Comparison of ENCODE assay signal across 8 mouse cellular contexts in genomic region chr4:97779003-97779930, GRCm38 (mm10). TPM values are rescaled to one million over a fixed set of nuclear protein-coding genes. Genes with fewer than 3 reads are reported as not detected.
DNase-seq lines count a peak whose midpoint lies in the region; ATAC-seq lines count a peak whose summit lies in the region.

No protein-coding gene starts in this region.

- peaks cover 15% of the 10 kb centered on the region for H3K36me3 ChIP-seq in hindbrain, embryonic 10.5 days
- peaks cover 5% of the 10 kb centered on the region; the same call in 1 of the 2 replicates for H3K36me3 ChIP-seq in midbrain, embryonic 11.5 days (ENCODE audit: control insufficient read depth, insufficient read depth, low read length)

- ATAC-seq in midbrain, embryonic 11.5 days (ENCODE audit: low FRiP score) = no peak

- H3K4me1 ChIP-seq in hindbrain, embryonic 10.5 days (replicated peaks) = peaks cover 43% of the 10 kb centered on the region
- 0 out of 2 replicates have a peak, but pooled peaks cover 5% of the 10 kb centered on the region for H3K4me1 ChIP-seq in midbrain, embryonic 11.5 days (ENCODE audit: control insufficient read depth, insufficient read depth, low read length)

- H3K9me3 ChIP-seq in hindbrain, embryonic 10.5 days = no peaks in the 10 kb centered on the region
- 0 out of 2 replicates have a peak, but pooled peaks cover 2% of the 10 kb centered on the region for H3K9me3 ChIP-seq in midbrain, embryonic 11.5 days (ENCODE audit: control insufficient read depth, low read length)

- H3K9ac ChIP-seq in midbrain, embryonic 11.5 days (ENCODE audit: low read length) = peak overlapping the region; percentile 92

- peak overlapping the region; percentile 75 for H3K4me2 ChIP-seq in midbrain, embryonic 11.5 days

- peak overlapping the region; percentile 85 for H3K4me3 ChIP-seq in hindbrain, embryonic 10.5 days
- H3K4me3 ChIP-seq in midbrain, embryonic 11.5 days (ENCODE audit: low read depth, low read length) = peak overlapping the region; percentile 78

- peak; percentile 89 for DNase-seq in heart, adult 11 months
- DNase-seq in heart, postnatal 25 days (ENCODE audit: low spot score) = no peak
- DNase-seq in brain, adult 2 months (ENCODE audit: low read depth, low spot score) = peak; percentile 40
- DNase-seq in hindbrain, embryonic 10.5 days (ENCODE audit: low spot score) = peak; percentile 26
- DNase-seq in midbrain, embryonic 11.5 days (ENCODE audit: low spot score, missing footprints) = peak; percentile 94
- DNase-seq in right cerebral cortex, postnatal 4 days = no peak
- no peak for DNase-seq in gastrocnemius, postnatal 4 days (ENCODE audit: low spot score in 2 of 2)
- no peak for DNase-seq in layer of hippocampus, adult 11-12 months (ENCODE audit: low spot score)

- 5% methylated on average over 18 of the region's 18 CpGs for WGBS in hindbrain, embryonic 10.5 days
- WGBS in midbrain, embryonic 11.5 days = 5% methylated on average over 18 of the region's 18 CpGs

- H3K27ac ChIP-seq in hindbrain, embryonic 10.5 days = peak overlapping the region; percentile 94
- peak overlapping the region; percentile 65; the same call in 1 of the 2 replicates for H3K27ac ChIP-seq in midbrain, embryonic 11.5 days (ENCODE audit: low read depth, low read length)

- peaks cover 100% of the 10 kb centered on the region for H3K27me3 ChIP-seq in hindbrain, embryonic 10.5 days (ENCODE audit: insufficient read depth, poor library complexity, severe bottlenecking)
- H3K27me3 ChIP-seq in midbrain, embryonic 11.5 days (ENCODE audit: control insufficient read depth, insufficient read depth, low read length) = peaks cover 71% of the 10 kb centered on the region

- intact Hi-C loops in heart, postnatal 25 days (cut with DNase I) = loop anchor here (2.0 to 5.0 kb wide), 2 partner anchors 38 to 328 kb away; no protein-coding TSS in a partner anchor

RNA-seq across cellular contexts. Expression of gene E130114P18Rik, which starts 1.4 kb away (rescaled TPM):
- not detected for total RNA-seq in heart, postnatal 25 days (2021)
- polyA plus RNA-seq in hindbrain, embryonic 10.5 days (2016; fragmentation: Nextera tagmentation; extraction: Ambion mirVana) = 12.7 and 18.4 TPM in 2 replicates
- 6.5 and 7.7 TPM in 2 replicates for polyA plus RNA-seq in midbrain, embryonic 11.5 days (2014; fragmentation: Nextera tagmentation; extraction: Ambion mirVana)
- total RNA-seq in gastrocnemius, postnatal 4 days (2021) = 1 to 10 TPM; 3.6 to 4.4 TPM

RNA-seq across cellular contexts. Expression of gene Nfia, which starts 6.7 kb away (rescaled TPM):
- total RNA-seq in heart, postnatal 25 days (2021) = 100 to 1,000 TPM; 134 to 149 TPM
- polyA plus RNA-seq in hindbrain, embryonic 10.5 days (2016; fragmentation: Nextera tagmentation; extraction: Ambion mirVana) = 10.9 and 17.5 TPM in 2 replicates
- polyA plus RNA-seq in midbrain, embryonic 11.5 days (2014; fragmentation: Nextera tagmentation; extraction: Ambion mirVana) = 14.1 and 15.8 TPM in 2 replicates
- 100 to 1,000 TPM; 166 to 173 TPM for total RNA-seq in gastrocnemius, postnatal 4 days (2021)

Comparison
In these comparisons a context has a peak if more than half of its experiments do, and no peak if none do; other contexts are left out.
1. DNase-seq: peak in heart, adult 11 months (single experiment), brain, adult 2 months (single experiment), hindbrain, embryonic 10.5 days (single experiment) and midbrain, embryonic 11.5 days (single experiment); none in heart, postnatal 25 days (single experiment), right cerebral cortex, postnatal 4 days (single experiment), gastrocnemius, postnatal 4 days (0 of 2) and layer of hippocampus, adult 11-12 months (single experiment).